Mouse (Mus musculus) heart, adult 18-20 months (tissue): ENCODE results near the gene Calml4. TPM values are rescaled to one million over a fixed set of nuclear protein-coding genes. Genes with fewer than 3 reads are reported as not detected.

Experiments used
- DNase-seq, 2 experiments: peaks; one replicate each; pipeline ENCODE4 v3.0.0; 2021 to 2022; ENCODE audit warnings: mixed read lengths in 1 of 2
- total RNA-seq, 2 experiments: library from RNA; stranded (reverse); gene quantifications; 2 replicates each; pipeline ENCODE4 v1.2.3; 2021

The Calml4 gene
- total RNA-seq, 2 experiments from 2014 or later: 0.17 to 0.90 TPM

GRCm38 (mm10) chr9:62901736-62902135 lies 43.9 kb downstream of the Calml4 start:
- DNase-seq: no peak

- DNase-seq: no peak
Observed at GRCm38 (mm10) chr9:62903841-62904240, 46.0 kb downstream of the Calml4 start.

GRCm38 (mm10) chr9:62905039-62905438 lies 47.2 kb downstream of the Calml4 start:
- DNase-seq: no peak

- DNase-seq: peak in 1 of 2 experiments; percentile 52
Observed at GRCm38 (mm10) chr9:62913390-62914069, 55.6 kb downstream of the Calml4 start.

GRCm38 (mm10) chr9:62917059-62917458 lies 59.2 kb downstream of the Calml4 start:
- DNase-seq: no peak

GRCm38 (mm10) chr9:62920877-62921276 lies 63.0 kb downstream of the Calml4 start:
- no peak for DNase-seq

GRCm38 (mm10) chr9:62924886-62925610 lies 67.2 kb downstream of the Calml4 start:
- DNase-seq: no peak

Other genes starting within 250 kb of the Calml4 start
- 1 to 10 TPM; 1.1 to 1.3 TPM for gene Itga11, start 180.3 kb upstream of the Calml4 start, total RNA-seq
- gene Fem1b, start 46.1 kb upstream of the Calml4 start, total RNA-seq: 10 to 100 TPM; 15.8 to 16.1 TPM
- gene Cln6, start 19.3 kb upstream of the Calml4 start, total RNA-seq: 10 to 100 TPM; 25.8 TPM
- 10 to 100 TPM; 19.5 to 25.6 TPM for gene Pias1, start 129.8 kb downstream of the Calml4 start, total RNA-seq